Mouse (Mus musculus) kidney, adult 9 months (tissue): ENCODE measurements around the gene Grb14.

Source experiments
- DNase-seq: peaks from one replicate; pipeline ENCODE4 v3.0.0; 2022

Gene Grb14

GRCm38 (mm10) chr2:64973819-64974441 lies 50.9 kb downstream of the Grb14 start:
- peak; percentile 34 for DNase-seq

GRCm38 (mm10) chr2:64973125-64973524 lies 51.7 kb downstream of the Grb14 start:
- no peak for DNase-seq

GRCm38 (mm10) chr2:64971828-64972227 lies 53.0 kb downstream of the Grb14 start:
- no peak for DNase-seq

- no peak for DNase-seq
Observed at GRCm38 (mm10) chr2:64970992-64971391, 53.8 kb downstream of the Grb14 start.

GRCm38 (mm10) chr2:64966893-64967444 lies 57.8 kb downstream of the Grb14 start:
- no peak for DNase-seq

- no peak for DNase-seq
Observed at GRCm38 (mm10) chr2:64966323-64966722, 58.5 kb downstream of the Grb14 start.

- peak; percentile 64 for DNase-seq
Observed at GRCm38 (mm10) chr2:64965227-64965864, 59.4 kb downstream of the Grb14 start.

- no peak for DNase-seq
Observed at GRCm38 (mm10) chr2:64962196-64962595, 62.6 kb downstream of the Grb14 start.

GRCm38 (mm10) chr2:64961381-64961780 lies 63.4 kb downstream of the Grb14 start:
- no peak for DNase-seq

GRCm38 (mm10) chr2:64959657-64960056 lies 65.1 kb downstream of the Grb14 start:
- DNase-seq: no peak

- no peak for DNase-seq
Observed at GRCm38 (mm10) chr2:64955441-64955840, 69.3 kb downstream of the Grb14 start.

GRCm38 (mm10) chr2:64949210-64949609 lies 75.6 kb downstream of the Grb14 start:
- no peak for DNase-seq

- DNase-seq: peak; percentile 45
Observed at GRCm38 (mm10) chr2:64948418-64949169, 76.2 kb downstream of the Grb14 start.

GRCm38 (mm10) chr2:64947484-64947883 lies 77.3 kb downstream of the Grb14 start:
- DNase-seq: no peak

- no peak for DNase-seq
Observed at GRCm38 (mm10) chr2:64920879-64921278, 103.9 kb downstream of the Grb14 start.

- peak; percentile 16 for DNase-seq
Observed at GRCm38 (mm10) chr2:64915448-64915847, 109.3 kb downstream of the Grb14 start.

GRCm38 (mm10) chr2:64904877-64905276 lies 119.9 kb downstream of the Grb14 start:
- DNase-seq: no peak

GRCm38 (mm10) chr2:64897844-64898243 lies 126.9 kb downstream of the Grb14 start:
- DNase-seq: no peak

GRCm38 (mm10) chr2:64893233-64893632 lies 131.6 kb downstream of the Grb14 start:
- DNase-seq: no peak

- no peak for DNase-seq
Observed at GRCm38 (mm10) chr2:64887098-64887757, 137.6 kb downstream of the Grb14 start.

GRCm38 (mm10) chr2:64885696-64886095 lies 139.1 kb downstream of the Grb14 start:
- no peak for DNase-seq

GRCm38 (mm10) chr2:64878275-64878674 lies 146.5 kb downstream of the Grb14 start:
- no peak for DNase-seq
